Mouse (Mus musculus) lung, adult 2 months (tissue): ENCODE data around the gene Asf1b.

Source experiments
- CTCF ChIP-seq: fragments of 200-500 bp; IDR thresholded peaks from 2 replicates; pipeline ENCODE4 v1.5.1; 2011; ENCODE audit warnings: mild to moderate bottlenecking, low read length, control low read depth; ENCODE audit not compliant: insufficient read depth
- POLR2A ChIP-seq: fragments of 200-500 bp; IDR thresholded peaks from 2 replicates; pipeline ENCODE4 v1.6.1; 2011; ENCODE audit warnings: low read depth, mild to moderate bottlenecking, control low read depth, low read length, borderline replicate concordance; ENCODE audit errors: extremely low read depth

DNA sequence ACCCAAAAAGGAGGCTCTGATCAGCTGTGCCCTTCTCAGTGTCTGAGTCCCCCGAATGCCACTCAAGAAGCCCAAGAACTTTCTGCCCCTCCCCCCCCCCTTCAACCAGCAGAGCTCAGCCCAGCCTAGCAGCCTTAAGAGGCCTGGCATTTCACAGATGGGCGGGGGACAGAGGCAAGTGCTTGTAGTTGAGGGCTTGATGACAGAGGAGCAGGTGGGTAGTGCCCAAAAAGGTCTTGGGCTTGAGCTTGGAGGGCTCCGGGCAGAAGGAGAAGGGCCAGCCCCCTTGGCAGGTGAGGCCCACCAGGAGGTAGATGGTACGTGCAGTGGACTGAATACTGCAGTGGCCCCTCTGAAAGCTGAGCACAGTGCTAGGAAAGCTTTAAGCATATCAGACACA lies 19.2 kb downstream of the Asf1b start:
- no peak for TF ChIP-seq POLR2A
- no peak for TF ChIP-seq CTCF
